Comparison of ENCODE assay signal across 8 mouse cellular contexts in genomic region chr17:35235614-35236389, GRCm38 (mm10). TPM values are rescaled to one million over a fixed set of nuclear protein-coding genes. Genes with fewer than 3 reads are reported as not detected.
A peak's percentile ranks its signal among the peaks of the same experiment; 100 is the strongest.
DNase-seq lines count a peak whose midpoint lies in the region; ATAC-seq and TF ChIP-seq lines count a peak whose summit lies in the region.

Nfkbil1 (minus strand) TSS chr17:35235792.

- H3K9ac ChIP-seq in kidney, embryonic 14.5 days (ENCODE audit: low read depth, low read length): peak within 1 kb of the TSS; percentile 82
- peak within 1 kb of the TSS; percentile 59 for H3K9ac ChIP-seq in limb, embryonic 15.5 days

- ATAC-seq in kidney, embryonic 14.5 days (ENCODE audit: low FRiP score, low TSS enrichment): peak; percentile 82
- peak; percentile 86 for ATAC-seq in limb, embryonic 15.5 days (ENCODE audit: insufficient number of reproducible peaks, low FRiP score, low TSS enrichment, low read depth)

- peaks cover 6% of the 10 kb centered on the region for H3K36me3 ChIP-seq in kidney, embryonic 14.5 days (ENCODE audit: control insufficient read depth, insufficient read depth, low read length)
- H3K36me3 ChIP-seq in limb, embryonic 15.5 days: peaks cover 9% of the 10 kb centered on the region

- no peaks in the 10 kb centered on the region for H3K9me3 ChIP-seq in kidney, embryonic 14.5 days (ENCODE audit: control insufficient read depth, low read length)
- no peaks in the 10 kb centered on the region for H3K9me3 ChIP-seq in limb, embryonic 15.5 days

- H3K27ac ChIP-seq in bone marrow macrophage, adult 2 months (ENCODE audit: insufficient read depth, low read depth, low read length): peak within 1 kb of the TSS; percentile 92
- peak within 1 kb of the TSS; percentile 77 for H3K27ac ChIP-seq in embryonic fibroblast, embryonic 13.5 days (ENCODE audit: insufficient read depth, low read length)
- H3K27ac ChIP-seq in kidney, embryonic 14.5 days (ENCODE audit: low read depth, low read length): peak within 1 kb of the TSS; percentile 97
- peak within 1 kb of the TSS; percentile 96 for H3K27ac ChIP-seq in limb, embryonic 15.5 days

- peak; percentile 98 for DNase-seq in A20 (ENCODE audit: low read depth, low spot score)
- DNase-seq in heart, adult 9 months (ENCODE audit: low spot score in 2 of 2): peak; percentile 93
- peak; percentile 72 to 80 for DNase-seq in monocyte, adult 2 months (ENCODE audit: low read depth in 1 of 2, low spot score in 2 of 2)
- peak; percentile 92 to 96 for DNase-seq in spleen, postnatal 36 days (ENCODE audit: low spot score in 2 of 2)

- TF ChIP-seq POLR2A in bone marrow macrophage, adult 2 months (IDR thresholded peaks at IDR 0.05; ENCODE audit: borderline replicate concordance, low read depth, low read length): no peak
- peak; percentile 75 for TF ChIP-seq POLR2A in embryonic fibroblast, embryonic 13.5 days (IDR thresholded peaks at IDR 0.05; ENCODE audit: low read depth, low read length)

- H3K4me2 ChIP-seq in kidney, embryonic 14.5 days (replicated peaks; ENCODE audit: low read depth, low read length): peak within 1 kb of the TSS; percentile 79
- peak within 1 kb of the TSS; percentile 80 for H3K4me2 ChIP-seq in limb, embryonic 15.5 days

- H3K4me1 ChIP-seq in bone marrow macrophage, adult 2 months (ENCODE audit: control insufficient read depth, insufficient read depth, low read length): peaks cover 36% of the 10 kb centered on the region
- H3K4me1 ChIP-seq in embryonic fibroblast, embryonic 13.5 days (ENCODE audit: control insufficient read depth, insufficient read depth, low read length): peaks cover 9% of the 10 kb centered on the region
- peaks cover 32% of the 10 kb centered on the region for H3K4me1 ChIP-seq in kidney, embryonic 14.5 days (ENCODE audit: control insufficient read depth, insufficient read depth, low read length)
- H3K4me1 ChIP-seq in limb, embryonic 15.5 days: peaks cover 42% of the 10 kb centered on the region

- no peaks in the 10 kb centered on the region for H3K27me3 ChIP-seq in kidney, embryonic 14.5 days (ENCODE audit: control insufficient read depth, insufficient read depth, low read length)
- no peaks in the 10 kb centered on the region for H3K27me3 ChIP-seq in limb, embryonic 15.5 days

- WGBS in kidney, embryonic 14.5 days: under 1% methylated on average over 35 of the region's 35 CpGs
- WGBS in limb, embryonic 15.5 days: under 1% methylated on average over 35 of the region's 35 CpGs

- peak within 1 kb of the TSS; percentile 87 for H3K4me3 ChIP-seq in bone marrow macrophage, adult 2 months (ENCODE audit: insufficient read depth, low read length)
- peak within 1 kb of the TSS; percentile 74 for H3K4me3 ChIP-seq in embryonic fibroblast, embryonic 13.5 days (ENCODE audit: insufficient read depth, low read length)
- H3K4me3 ChIP-seq in kidney, embryonic 14.5 days (ENCODE audit: low read length): peak within 1 kb of the TSS; percentile 62
- H3K4me3 ChIP-seq in limb, embryonic 15.5 days: peak within 1 kb of the TSS; percentile 57

- TF ChIP-seq CTCF in bone marrow macrophage, adult 2 months (IDR thresholded peaks at IDR 0.05; ENCODE audit: low read depth, low read length): no peak
- TF ChIP-seq CTCF in embryonic fibroblast, embryonic 13.5 days (IDR thresholded peaks at IDR 0.05; ENCODE audit: borderline replicate concordance, insufficient read depth, low read length): no peak

RNA-seq across cellular contexts. Expression of gene Nfkbil1, which starts in this region (rescaled TPM):
- polyA plus RNA-seq in bone marrow macrophage, adult 2 months (2012; ENCODE audit: insufficient read depth, insufficient read length, missing spikeins): 15.5 and 15.7 TPM in 2 replicates
- 7.9 and 10.1 TPM in 2 replicates for polyA plus RNA-seq in embryonic fibroblast, embryonic 13.5 days (2011; ENCODE audit: insufficient read length, low read depth, missing spikeins)
- polyA plus RNA-seq in kidney, embryonic 14.5 days (2014; fragmentation: Nextera tagmentation; extraction: Ambion mirVana): 3.3 and 6.0 TPM in 2 replicates
- 11.2 and 11.8 TPM in 2 replicates for polyA plus RNA-seq in limb, embryonic 15.5 days (2015; fragmentation: Nextera tagmentation; extraction: Ambion mirVana)

Comparison
In these comparisons a context has a peak if more than half of its experiments do, and no peak if none do; other contexts are left out.
1. Peak in every context shown above with its lines: DNase-seq, ATAC-seq, H3K4me3 ChIP-seq and H3K27ac ChIP-seq.